Mouse (Mus musculus): ENCODE results near the gene Rabep2. TPM values are rescaled to one million over a fixed set of nuclear protein-coding genes. Genes with fewer than 3 reads are reported as not detected.

Gene Rabep2
- polyA plus RNA-seq, 1 experiment from 2014 or later = 33.8 TPM

DNA sequence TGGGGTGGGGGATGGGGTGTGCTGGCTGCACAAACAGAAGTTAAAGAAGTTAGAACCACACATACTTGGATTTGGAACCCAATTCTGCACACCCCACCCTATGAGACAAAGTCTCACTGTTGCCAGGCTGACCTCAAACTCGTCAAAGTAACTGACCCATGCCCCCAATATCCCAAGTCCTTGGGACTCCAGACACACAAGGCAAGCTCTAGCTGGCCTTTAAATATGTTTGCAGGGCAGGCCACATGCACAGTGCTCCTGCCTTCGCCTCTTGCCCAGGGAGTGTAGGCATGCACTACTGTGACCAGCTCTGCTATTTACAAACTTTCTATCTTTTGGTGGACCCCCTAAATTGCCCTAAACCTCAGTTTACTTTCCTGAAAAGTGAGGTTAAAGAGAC is 26.7 kb downstream of the Rabep2 start:
- no peak overlapping the region for H3K27ac ChIP-seq (ENCODE audit: low read depth)
- H3K4me2 ChIP-seq = no peak overlapping the region
- H3K27me3 ChIP-seq (ENCODE audit: insufficient read depth, low read length) = no peaks in the 10 kb centered on the region
- no peaks in the 10 kb centered on the region for H3K9me3 ChIP-seq (ENCODE audit: low read depth, low read length)
- DNase-seq (no peak), ATAC-seq (ENCODE audit: insufficient read depth) (no peak)
- 71% methylated on average over 2 of the region's 2 CpGs for WGBS
- no peak overlapping the region for H3K4me3 ChIP-seq (ENCODE audit: low read depth, low read length)
- no peak overlapping the region for H3K9ac ChIP-seq
- TF ChIP-seq CTCF (IDR thresholded peaks at IDR 0.05; ENCODE audit: low read depth) = no peak
- no peaks in the 10 kb centered on the region for H3K4me1 ChIP-seq (ENCODE audit: insufficient read depth)
- H3K36me3 ChIP-seq (ENCODE audit: insufficient read depth) = no peaks in the 10 kb centered on the region

DNA sequence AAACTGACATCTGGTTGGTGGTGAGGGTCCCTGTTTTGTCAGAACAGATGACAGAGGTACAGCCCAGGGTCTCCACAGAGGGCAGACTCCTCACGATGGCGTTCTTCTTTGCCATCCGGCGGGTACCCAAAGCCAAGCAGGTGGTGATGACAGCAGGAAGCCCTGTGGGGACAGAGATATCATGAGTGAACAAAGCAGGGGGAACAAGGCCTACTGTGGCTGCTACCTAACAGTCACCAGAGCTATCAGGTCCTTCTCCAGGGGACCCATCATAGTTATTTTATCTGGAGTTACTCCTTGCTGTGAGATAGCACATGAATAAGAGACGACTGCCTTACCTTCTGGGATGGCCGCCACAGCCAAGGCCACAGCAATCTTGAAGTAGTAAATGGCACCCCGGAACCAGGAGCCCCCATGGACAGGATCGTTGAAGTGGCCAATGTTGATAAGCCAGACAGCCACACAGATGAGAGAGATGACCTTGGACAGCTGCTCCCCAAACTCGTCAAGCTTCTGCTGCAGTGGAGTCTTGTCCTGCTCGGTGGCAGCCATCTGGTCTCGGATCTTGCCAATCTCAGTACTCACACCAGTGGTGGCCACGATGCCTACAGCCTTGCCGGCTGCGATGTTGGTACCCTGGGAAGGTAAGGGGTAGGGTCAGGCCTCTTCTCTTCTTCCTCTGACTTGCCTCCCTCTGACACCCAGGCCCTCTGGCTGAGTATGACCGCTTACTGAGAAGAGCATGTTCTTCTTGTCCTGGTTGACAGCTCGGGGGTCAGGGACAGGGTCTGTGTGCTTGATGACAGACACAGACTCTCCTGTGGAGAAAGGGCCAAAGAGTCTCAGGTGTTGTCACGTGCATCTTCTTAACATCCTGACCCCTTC is 28.1 kb downstream of the Rabep2 start:
- DNase-seq (no peak), ATAC-seq (ENCODE audit: insufficient read depth) (no peak)
- TF ChIP-seq CTCF (IDR thresholded peaks at IDR 0.05; ENCODE audit: low read depth) = no peak
- H3K9ac ChIP-seq = no peak overlapping the region
- no peaks in the 10 kb centered on the region for H3K36me3 ChIP-seq (ENCODE audit: insufficient read depth)
- H3K27ac ChIP-seq (ENCODE audit: low read depth) = no peak overlapping the region
- H3K9me3 ChIP-seq (ENCODE audit: low read depth, low read length) = no peaks in the 10 kb centered on the region
- H3K27me3 ChIP-seq (ENCODE audit: insufficient read depth, low read length) = no peaks in the 10 kb centered on the region
- no peak overlapping the region for H3K4me2 ChIP-seq
- H3K4me3 ChIP-seq (ENCODE audit: low read depth, low read length) = no peak overlapping the region
- H3K4me1 ChIP-seq (ENCODE audit: insufficient read depth) = no peaks in the 10 kb centered on the region
- WGBS = 84% methylated on average over 17 of the region's 17 CpGs

DNA sequence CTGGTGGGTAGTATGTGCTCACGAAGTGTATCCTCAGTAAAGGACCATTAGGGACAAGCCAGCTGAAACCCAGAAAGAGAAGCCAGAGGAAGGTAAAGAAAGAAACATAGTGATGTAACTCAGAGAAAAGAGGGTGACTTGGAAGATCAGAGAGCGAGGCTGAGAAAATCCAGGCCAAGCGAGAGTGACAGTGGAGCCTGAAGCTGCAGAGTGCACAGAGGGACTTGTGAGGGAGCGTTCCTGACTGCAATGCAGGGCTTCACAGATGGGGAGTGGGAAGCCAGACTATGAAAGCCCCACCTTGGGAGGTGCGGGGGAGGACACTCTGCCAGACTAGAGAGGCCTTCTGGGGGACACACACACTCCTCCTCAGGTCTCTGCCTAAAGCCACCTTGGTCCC is 29.7 kb downstream of the Rabep2 start:
- 70% methylated on average over 5 of the region's 5 CpGs for WGBS
- Histone ChIP-seq H3K4me3 (ENCODE audit: low read depth, low read length) (no peak overlapping the region), H3K9me3 (ENCODE audit: low read depth, low read length) (no peaks in the 10 kb centered on the region), H3K27me3 (ENCODE audit: insufficient read depth, low read length) (no peaks in the 10 kb centered on the region), H3K36me3 (ENCODE audit: insufficient read depth) (no peaks in the 10 kb centered on the region), H3K4me2 (no peak overlapping the region), H3K9ac (no peak overlapping the region), H3K4me1 (ENCODE audit: insufficient read depth) (no peaks in the 10 kb centered on the region), H3K27ac (ENCODE audit: low read depth) (no peak overlapping the region)
- TF ChIP-seq CTCF (IDR thresholded peaks at IDR 0.05; ENCODE audit: low read depth) = no peak
- no peak for DNase-seq
- no peak for ATAC-seq (ENCODE audit: insufficient read depth)

DNA sequence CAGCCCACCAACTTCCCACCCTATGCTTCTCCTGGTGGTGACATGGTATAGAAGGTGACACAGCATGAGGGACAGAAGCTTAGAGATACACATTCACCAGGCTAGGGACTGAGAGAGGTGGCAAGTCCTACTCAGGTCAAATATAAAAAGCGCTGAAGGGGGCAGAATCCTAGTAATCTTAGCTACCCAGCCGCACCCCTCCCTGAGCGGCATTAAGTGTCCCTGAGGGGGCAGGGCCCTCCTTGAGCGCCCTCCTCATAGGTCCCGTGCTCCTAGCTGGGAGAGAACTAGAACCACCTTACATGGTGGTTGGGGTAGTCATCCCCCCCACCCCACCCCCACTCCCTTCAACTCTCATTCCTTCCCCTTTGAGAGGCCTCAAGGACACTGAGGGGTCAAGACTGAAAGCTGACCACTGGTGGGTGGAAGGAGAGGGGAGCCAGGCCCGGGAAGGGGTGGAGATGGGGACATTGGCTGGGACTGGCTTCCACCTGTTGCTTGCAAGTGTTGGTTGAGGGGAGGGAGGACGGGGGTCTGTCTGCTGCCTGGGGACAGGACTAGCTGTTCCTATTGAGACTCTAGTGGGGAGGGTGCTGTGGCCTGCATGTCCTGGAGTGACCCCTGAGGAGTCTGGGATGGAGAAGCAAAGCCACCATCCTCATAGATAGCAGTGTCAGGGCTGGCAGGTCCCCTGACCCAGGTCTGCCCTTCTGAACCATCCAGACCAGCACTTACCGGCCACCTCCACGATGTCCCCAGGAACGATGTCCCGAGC is 30.5 kb downstream of the Rabep2 start:
- no peaks in the 10 kb centered on the region for H3K4me1 ChIP-seq (ENCODE audit: insufficient read depth)
- no peak overlapping the region for H3K4me2 ChIP-seq
- DNase-seq (no peak), ATAC-seq (ENCODE audit: insufficient read depth) (no peak)
- no peak overlapping the region for H3K9ac ChIP-seq
- 71% methylated on average over 11 of the region's 11 CpGs for WGBS
- no peak overlapping the region for H3K27ac ChIP-seq (ENCODE audit: low read depth)
- no peak overlapping the region for H3K4me3 ChIP-seq (ENCODE audit: low read depth, low read length)
- H3K9me3 ChIP-seq (ENCODE audit: low read depth, low read length) = no peaks in the 10 kb centered on the region
- H3K36me3 ChIP-seq (ENCODE audit: insufficient read depth) = no peaks in the 10 kb centered on the region
- H3K27me3 ChIP-seq (ENCODE audit: insufficient read depth, low read length) = no peaks in the 10 kb centered on the region
- no peak for TF ChIP-seq CTCF (IDR thresholded peaks at IDR 0.05; ENCODE audit: low read depth)

DNA sequence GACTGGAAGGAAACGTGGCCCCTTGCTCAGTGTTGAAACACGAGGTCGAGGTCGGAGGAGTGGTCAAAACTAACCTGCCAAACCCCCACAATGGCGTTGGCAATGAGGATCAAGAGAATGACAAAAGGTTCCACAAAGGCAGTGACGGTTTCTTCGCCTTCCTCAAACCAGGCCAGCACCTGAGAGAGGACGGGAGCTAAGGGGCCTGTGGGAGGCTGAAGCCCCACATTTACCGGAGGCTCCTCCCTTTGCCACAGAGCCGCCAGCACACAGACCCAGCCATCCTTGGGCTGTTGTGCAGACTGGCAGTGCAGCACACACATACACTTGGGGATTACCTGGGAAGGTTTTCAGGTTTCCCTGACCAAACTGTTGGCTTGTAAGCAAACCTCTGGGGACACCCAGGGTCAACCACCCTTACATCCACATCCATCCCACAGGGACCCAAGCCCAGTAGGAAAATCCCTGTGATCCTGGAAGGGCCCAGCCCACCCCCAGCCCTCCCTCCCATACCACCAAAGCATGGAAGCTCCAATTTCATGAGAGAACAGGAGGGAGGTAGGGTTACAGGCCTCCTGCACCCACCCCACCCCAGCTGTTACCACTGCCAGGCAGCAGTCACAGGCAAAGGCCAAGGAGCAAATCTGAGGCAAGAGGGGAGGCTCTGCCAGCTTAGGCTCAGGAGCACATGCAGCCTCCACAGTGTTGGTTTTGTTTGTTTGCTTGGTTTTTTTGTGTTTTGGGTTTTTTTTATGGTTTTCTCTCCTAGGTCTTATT is 32.3 kb downstream of the Rabep2 start:
- no peak for TF ChIP-seq CTCF (IDR thresholded peaks at IDR 0.05; ENCODE audit: low read depth)
- no peaks in the 10 kb centered on the region for H3K36me3 ChIP-seq (ENCODE audit: insufficient read depth)
- DNase-seq (no peak), ATAC-seq (ENCODE audit: insufficient read depth) (no peak)
- no peak overlapping the region for H3K4me2 ChIP-seq
- H3K9ac ChIP-seq = no peak overlapping the region
- WGBS = 44% methylated on average over 10 of the region's 10 CpGs
- no peaks in the 10 kb centered on the region for H3K9me3 ChIP-seq (ENCODE audit: low read depth, low read length)
- no peak overlapping the region for H3K27ac ChIP-seq (ENCODE audit: low read depth)
- H3K27me3 ChIP-seq (ENCODE audit: insufficient read depth, low read length) = no peaks in the 10 kb centered on the region
- H3K4me3 ChIP-seq (ENCODE audit: low read depth, low read length) = no peak overlapping the region
- H3K4me1 ChIP-seq (ENCODE audit: insufficient read depth) = no peaks in the 10 kb centered on the region

DNA sequence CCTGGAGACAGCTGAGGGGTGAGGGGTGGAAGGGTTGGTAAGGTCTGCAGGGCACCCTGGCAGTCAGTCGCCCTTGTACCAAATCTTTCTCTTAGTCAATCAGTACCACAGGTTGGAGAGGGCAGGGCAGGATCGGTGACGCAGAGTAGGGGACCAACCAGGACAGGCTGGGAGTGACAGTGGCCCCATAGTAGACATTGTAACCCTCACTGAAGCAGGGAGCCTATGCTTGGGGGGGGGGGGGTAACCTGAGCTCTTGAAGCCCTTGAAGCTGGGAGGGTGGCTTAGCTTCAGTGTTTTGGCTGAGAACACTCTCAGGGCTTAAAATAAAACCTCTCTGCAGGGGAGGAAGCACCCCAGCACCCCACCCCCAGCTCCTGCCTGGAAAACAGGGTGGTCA is 33.1 kb downstream of the Rabep2 start:
- Histone ChIP-seq H3K4me3 (ENCODE audit: low read depth, low read length) (no peak overlapping the region), H3K27ac (ENCODE audit: low read depth) (no peak overlapping the region), H3K27me3 (ENCODE audit: insufficient read depth, low read length) (no peaks in the 10 kb centered on the region), H3K4me1 (ENCODE audit: insufficient read depth) (no peaks in the 10 kb centered on the region), H3K9ac (no peak overlapping the region), H3K4me2 (no peak overlapping the region), H3K36me3 (ENCODE audit: insufficient read depth) (peaks cover 5% of the 10 kb centered on the region; the same call in 1 of the 2 replicates), H3K9me3 (ENCODE audit: low read depth, low read length) (no peaks in the 10 kb centered on the region)
- WGBS = 43% methylated on average over 3 of the region's 3 CpGs
- DNase-seq (no peak), ATAC-seq (ENCODE audit: insufficient read depth) (no peak)
- no peak for TF ChIP-seq CTCF (IDR thresholded peaks at IDR 0.05; ENCODE audit: low read depth)
